Mouse (Mus musculus): ENCODE results near the gene Amdhd2. TPM values are rescaled to one million over a fixed set of nuclear protein-coding genes. Genes with fewer than 3 reads are reported as not detected.

Gene Amdhd2
- polyA plus RNA-seq, 1 experiment from 2014 or later, result 20.5 TPM

- H3K36me3 ChIP-seq (ENCODE audit: control insufficient read depth, insufficient read depth, low read length), result no peaks in the 10 kb centered on the region
- peak overlapping the region; percentile 95 for H3K4me2 ChIP-seq (replicated peaks; ENCODE audit: low read depth)
- peaks cover 3% of the 10 kb centered on the region; the same call in 1 of the 2 replicates for H3K27me3 ChIP-seq (ENCODE audit: control insufficient read depth, insufficient read depth, low read length)
- peaks cover 17% of the 10 kb centered on the region for H3K4me1 ChIP-seq (replicated peaks; ENCODE audit: control insufficient read depth, insufficient read depth)
- H3K9me3 ChIP-seq (ENCODE audit: control insufficient read depth, low read length), result no peaks in the 10 kb centered on the region
- WGBS, result 11% methylated on average over 15 of the region's 15 CpGs
- peak overlapping the region; percentile 68 for H3K9ac ChIP-seq (ENCODE audit: low read length)
- DNase-seq (ENCODE audit: low spot score) (no peak), ATAC-seq (ENCODE audit: low FRiP score, low TSS enrichment) (0 out of 2 replicates have a peak, but pooled peaks have one; percentile 0)
- no peak for TF ChIP-seq EP300 (optimal IDR thresholded peaks at IDR 0.05)
- no peak for TF ChIP-seq CTCF (IDR thresholded peaks at IDR 0.05; ENCODE audit: low read depth)
- peak overlapping the region; percentile 60 for H3K4me3 ChIP-seq (ENCODE audit: low read depth, low read length)
- H3K27ac ChIP-seq (replicated peaks), result 0 out of 2 replicates have a peak overlapping the region, but pooled peaks have one; percentile 18
Measured at GRCm38 (mm10) chr17:24205908-24206361, 42.4 kb upstream of the Amdhd2 start.

- H3K36me3 ChIP-seq (ENCODE audit: control insufficient read depth, insufficient read depth, low read length), result no peaks in the 10 kb centered on the region
- WGBS, result 1% methylated on average over 42 of the region's 65 CpGs
- peaks cover 17% of the 10 kb centered on the region for H3K4me1 ChIP-seq (replicated peaks; ENCODE audit: control insufficient read depth, insufficient read depth)
- H3K27me3 ChIP-seq (ENCODE audit: control insufficient read depth, insufficient read depth, low read length), result peaks cover 3% of the 10 kb centered on the region; the same call in 1 of the 2 replicates
- peak; percentile 66 for ATAC-seq (ENCODE audit: low FRiP score, low TSS enrichment)
- TF ChIP-seq EP300 (optimal IDR thresholded peaks at IDR 0.05) (no peak), CTCF (IDR thresholded peaks at IDR 0.05; ENCODE audit: low read depth) (no peak)
- peak; percentile 86 for DNase-seq (ENCODE audit: low spot score)
- peak within 1 kb of the TSS; percentile 95 for H3K4me2 ChIP-seq (replicated peaks; ENCODE audit: low read depth)
- H3K9me3 ChIP-seq (ENCODE audit: control insufficient read depth, low read length), result no peaks in the 10 kb centered on the region
- H3K27ac ChIP-seq (replicated peaks), result peak within 1 kb of the TSS; percentile 36
- H3K4me3 ChIP-seq (ENCODE audit: low read depth, low read length), result peak within 1 kb of the TSS; percentile 60
- peak within 1 kb of the TSS; percentile 68 for H3K9ac ChIP-seq (ENCODE audit: low read length)
Measured at GRCm38 (mm10) chr17:24205284-24205888, 41.8 kb upstream of the Amdhd2 start, which contains the start of gene Tbc1d24. Gene Tbc1d24 (minus strand): TSS chr17:24205562.

DNA sequence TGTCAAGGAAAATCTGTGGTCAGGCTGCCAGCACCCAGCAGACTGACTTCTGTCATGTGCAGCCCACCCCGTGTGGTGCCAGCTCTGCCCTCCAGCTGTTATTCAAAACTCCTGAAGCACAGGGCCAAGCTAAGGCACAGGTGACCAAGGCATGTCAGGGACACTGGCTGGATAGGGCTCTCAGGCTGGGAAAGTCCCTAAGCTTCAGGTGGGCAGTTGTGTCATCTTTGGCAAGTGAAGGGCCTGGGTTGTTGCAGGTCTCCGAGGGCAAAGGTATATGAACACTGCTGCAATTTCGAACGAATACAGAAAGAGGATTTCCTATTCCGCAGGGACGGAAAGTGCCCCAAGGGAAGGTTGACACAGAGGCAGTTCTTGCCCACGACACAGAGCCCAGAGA lies 41.3 kb upstream of the Amdhd2 start:
- H3K27ac ChIP-seq (replicated peaks), result peak overlapping the region; percentile 36
- peak overlapping the region; percentile 60 for H3K4me3 ChIP-seq (ENCODE audit: low read depth, low read length)
- H3K4me2 ChIP-seq (replicated peaks; ENCODE audit: low read depth), result peak overlapping the region; percentile 95
- ATAC-seq (ENCODE audit: low FRiP score, low TSS enrichment), result no peak
- no peaks in the 10 kb centered on the region for H3K36me3 ChIP-seq (ENCODE audit: control insufficient read depth, insufficient read depth, low read length)
- H3K9ac ChIP-seq (ENCODE audit: low read length), result peak overlapping the region; percentile 68
- peaks cover 17% of the 10 kb centered on the region for H3K4me1 ChIP-seq (replicated peaks; ENCODE audit: control insufficient read depth, insufficient read depth)
- WGBS, result 10% methylated on average over 7 of the region's 7 CpGs
- no peak for TF ChIP-seq CTCF (IDR thresholded peaks at IDR 0.05; ENCODE audit: low read depth)
- TF ChIP-seq EP300 (optimal IDR thresholded peaks at IDR 0.05), result no peak
- no peak for DNase-seq (ENCODE audit: low spot score)
- H3K27me3 ChIP-seq (ENCODE audit: control insufficient read depth, insufficient read depth, low read length), result no peaks in the 10 kb centered on the region; the same call in 1 of the 2 replicates
- H3K9me3 ChIP-seq (ENCODE audit: control insufficient read depth, low read length), result no peaks in the 10 kb centered on the region

- no peak for ATAC-seq (ENCODE audit: low FRiP score, low TSS enrichment)
- H3K36me3 ChIP-seq (ENCODE audit: control insufficient read depth, insufficient read depth, low read length), result no peaks in the 10 kb centered on the region
- no peaks in the 10 kb centered on the region for H3K9me3 ChIP-seq (ENCODE audit: control insufficient read depth, low read length)
- H3K27me3 ChIP-seq (ENCODE audit: control insufficient read depth, insufficient read depth, low read length), result no peaks in the 10 kb centered on the region; the same call in 1 of the 2 replicates
- 48% methylated on average over 3 of the region's 3 CpGs for WGBS
- no peak overlapping the region for H3K27ac ChIP-seq (replicated peaks)
- DNase-seq (ENCODE audit: low spot score), result no peak
- peak overlapping the region; percentile 95; the same call in 1 of the 2 replicates for H3K4me2 ChIP-seq (replicated peaks; ENCODE audit: low read depth)
- H3K9ac ChIP-seq (ENCODE audit: low read length), result no peak overlapping the region
- no peak overlapping the region for H3K4me3 ChIP-seq (ENCODE audit: low read depth, low read length)
- TF ChIP-seq EP300 (optimal IDR thresholded peaks at IDR 0.05) (no peak), CTCF (IDR thresholded peaks at IDR 0.05; ENCODE audit: low read depth) (no peak)
- H3K4me1 ChIP-seq (replicated peaks; ENCODE audit: control insufficient read depth, insufficient read depth), result peaks cover 10% of the 10 kb centered on the region
Measured at GRCm38 (mm10) chr17:24203611-24204534, 40.3 kb upstream of the Amdhd2 start.

DNA sequence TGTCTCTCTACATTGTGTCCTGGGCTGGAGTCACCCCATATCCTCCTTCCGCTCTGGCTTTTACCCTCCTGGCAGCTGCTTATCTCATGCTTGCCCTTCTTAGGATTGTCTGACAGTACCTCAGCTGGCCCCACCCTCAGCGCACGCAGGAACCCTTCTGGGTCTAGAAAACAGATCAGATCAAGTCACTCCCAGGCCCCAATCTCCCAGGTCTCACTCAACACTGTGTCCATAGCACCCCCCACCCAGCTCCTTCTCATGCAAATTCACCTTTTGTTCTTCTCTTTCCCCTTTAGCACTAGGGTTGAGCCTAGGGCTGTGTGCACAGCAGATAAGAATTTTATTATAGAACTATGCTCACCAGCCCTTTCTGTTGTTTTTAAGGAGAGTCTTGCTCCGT lies 39.5 kb upstream of the Amdhd2 start:
- 52% methylated on average over 4 of the region's 4 CpGs for WGBS
- Histone ChIP-seq H3K36me3 (ENCODE audit: control insufficient read depth, insufficient read depth, low read length) (no peaks in the 10 kb centered on the region), H3K27ac (replicated peaks) (no peak overlapping the region), H3K9me3 (ENCODE audit: control insufficient read depth, low read length) (no peaks in the 10 kb centered on the region), H3K4me1 (replicated peaks; ENCODE audit: control insufficient read depth, insufficient read depth) (peaks cover 7% of the 10 kb centered on the region), H3K4me2 (replicated peaks; ENCODE audit: low read depth) (no peak overlapping the region), H3K4me3 (ENCODE audit: low read depth, low read length) (no peak overlapping the region), H3K9ac (ENCODE audit: low read length) (peak overlapping the region; percentile 13; the same call in 1 of the 2 replicates), H3K27me3 (ENCODE audit: control insufficient read depth, insufficient read depth, low read length) (no peaks in the 10 kb centered on the region; the same call in 1 of the 2 replicates)
- no peak for ATAC-seq (ENCODE audit: low FRiP score, low TSS enrichment)
- DNase-seq (ENCODE audit: low spot score), result no peak
- no peak for TF ChIP-seq EP300 (optimal IDR thresholded peaks at IDR 0.05)
- TF ChIP-seq CTCF (IDR thresholded peaks at IDR 0.05; ENCODE audit: low read depth), result no peak
